Comparison of ENCODE assay signal across 18 mouse cellular contexts in genomic region chr11:61571225-61571624, GRCm38 (mm10). TPM values are rescaled to one million over a fixed set of nuclear protein-coding genes. Genes with fewer than 3 reads are reported as not detected.
DNase-seq lines count a peak whose midpoint lies in the region; TF ChIP-seq lines count a peak whose summit lies in the region.
"Had no signal": no experiment of that assay in that cellular context is flagged by ENCODE, and none has a peak within 500 bp of the region (broad histone marks: within the 10 kb centered on the region; RNA-seq: fewer than 3 reads in every experiment).

No protein-coding gene starts in this region.

- no peak overlapping the region for H3K4me3 ChIP-seq in layer of hippocampus, adult 2 months
- H3K4me3 ChIP-seq: embryonic facial prominence, embryonic 13.5 days; forebrain, embryonic 10.5 days; heart, adult 2 months; heart, embryonic 12.5 days; hindbrain, embryonic 10.5 days had no signal

- TF ChIP-seq CTCF in layer of hippocampus, adult 2 months (conservative IDR thresholded peaks at IDR 0.05): no peak; the same call in 1 of the 2 replicates

- peak overlapping the region; percentile 40; the same call in 1 of the 2 replicates for H3K27ac ChIP-seq in layer of hippocampus, adult 2 months
- H3K27ac ChIP-seq: embryonic facial prominence, embryonic 13.5 days; forebrain, embryonic 10.5 days; hindbrain, embryonic 10.5 days; hindbrain, embryonic 14.5 days had no signal

- no peak for DNase-seq in layer of hippocampus, adult 2 months (ENCODE audit: low spot score in 2 of 2)
- no peak for DNase-seq in layer of hippocampus, postnatal 25 days (ENCODE audit: extremely low spot score in 1 of 2, low spot score in 1 of 2)
- peak; percentile 76 for DNase-seq in urinary bladder, postnatal 14 days (ENCODE audit: low spot score)
- no peak for DNase-seq in urinary bladder, postnatal 4 days (ENCODE audit: low spot score in 2 of 2)
- DNase-seq in fat pad, adult 2 months (ENCODE audit: extremely low read depth, low read depth, low spot score): peak; percentile 51
- no peak for DNase-seq in testis, postnatal 14 days (ENCODE audit: low spot score)
- no peak for DNase-seq in thymus, postnatal 36 days
- DNase-seq: adrenal gland, adult 8-10 months; adrenal gland, postnatal 36 days; cerebellum, adult 11-12 months; cerebellum, adult 9-10 months; cerebellum, postnatal 25 days; heart, adult 2 months had no signal

RNA-seq across cellular contexts. Expression of gene Epn2, which starts 8.3 kb away (rescaled TPM):
- 100 to 1,000 TPM; 162 to 170 TPM for total RNA-seq in layer of hippocampus, adult 2 months (2021)
- total RNA-seq in layer of hippocampus, postnatal 25 days (2021): 100 to 1,000 TPM; 173 to 185 TPM

Comparison
In these comparisons a context has a peak if more than half of its experiments do, and no peak if none do; other contexts are left out.
1. DNase-seq: peak in urinary bladder, postnatal 14 days (single experiment) and fat pad, adult 2 months (single experiment); none in layer of hippocampus, adult 2 months (0 of 2), layer of hippocampus, postnatal 25 days (0 of 2), urinary bladder, postnatal 4 days (0 of 2), testis, postnatal 14 days (single experiment) and thymus, postnatal 36 days (0 of 2).